17 mouse cellular contexts compared by ENCODE assay signal in the genomic region with DNA sequence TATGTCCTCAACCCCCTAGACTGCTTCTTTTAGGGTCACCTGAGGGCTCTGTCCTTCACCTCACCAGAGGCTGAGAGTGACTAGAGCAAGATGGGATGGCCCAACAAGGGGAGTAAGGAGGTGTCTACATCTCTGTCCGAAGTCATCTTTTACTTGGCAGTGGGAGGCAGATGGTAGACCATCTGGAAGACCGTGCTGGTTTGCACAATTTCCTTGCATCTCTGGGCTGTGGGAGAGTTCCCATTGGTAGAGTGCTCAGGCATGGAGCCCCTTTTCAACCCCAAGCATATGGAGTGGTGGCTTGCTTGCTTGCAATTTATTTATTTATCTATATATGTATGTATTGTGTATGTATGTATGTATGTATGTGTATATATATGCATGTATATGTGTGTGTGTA.
A peak's percentile ranks its signal among the peaks of the same experiment; 100 is the strongest.
DNase-seq lines count a peak whose midpoint lies in the region; ATAC-seq lines count a peak whose summit lies in the region.
"Had no signal": no experiment of that assay in that cellular context is flagged by ENCODE, and none has a peak within 500 bp of the region (broad histone marks: within the 10 kb centered on the region; RNA-seq: fewer than 3 reads in every experiment).

No protein-coding gene starts in this region.

- no peak overlapping the region for H3K9ac ChIP-seq in neural tube, embryonic 13.5 days
- 0 out of 2 replicates have a peak overlapping the region, but pooled peaks have one; percentile 59 for H3K9ac ChIP-seq in hindbrain, embryonic 13.5 days
- H3K9ac ChIP-seq in midbrain, embryonic 13.5 days (replicated peaks): peak overlapping the region; percentile 46; the same call in 1 of the 2 replicates
- H3K9ac ChIP-seq: liver, embryonic 12.5 days had no signal

- H3K4me1 ChIP-seq in neural tube, embryonic 13.5 days (replicated peaks): peaks cover 64% of the 10 kb centered on the region
- H3K4me1 ChIP-seq in hindbrain, embryonic 13.5 days (replicated peaks): peaks cover 62% of the 10 kb centered on the region
- H3K4me1 ChIP-seq in midbrain, embryonic 13.5 days (replicated peaks): peaks cover 66% of the 10 kb centered on the region

- H3K4me3 ChIP-seq in neural tube, embryonic 13.5 days: no peak overlapping the region
- no peak overlapping the region for H3K4me3 ChIP-seq in hindbrain, embryonic 13.5 days
- no peak overlapping the region for H3K4me3 ChIP-seq in midbrain, embryonic 13.5 days (replicated peaks)
- H3K4me3 ChIP-seq: heart, embryonic 10.5 days; liver, embryonic 12.5 days; megakaryocyte, embryonic 14.5 days had no signal

- 45% methylated on average over 2 of the region's 2 CpGs for WGBS in neural tube, embryonic 13.5 days
- 37% methylated on average over 2 of the region's 2 CpGs for WGBS in hindbrain, embryonic 13.5 days
- WGBS in midbrain, embryonic 13.5 days: 41% methylated on average over 2 of the region's 2 CpGs

- peak overlapping the region; percentile 62 for H3K27ac ChIP-seq in neural tube, embryonic 13.5 days (replicated peaks)
- H3K27ac ChIP-seq in hindbrain, embryonic 13.5 days: peak overlapping the region; percentile 89
- peak overlapping the region; percentile 92 for H3K27ac ChIP-seq in midbrain, embryonic 13.5 days
- H3K27ac ChIP-seq: heart, embryonic 10.5 days; liver, embryonic 12.5 days had no signal

- H3K9me3 ChIP-seq in neural tube, embryonic 13.5 days: no peaks in the 10 kb centered on the region
- no peaks in the 10 kb centered on the region for H3K9me3 ChIP-seq in hindbrain, embryonic 13.5 days
- no peaks in the 10 kb centered on the region for H3K9me3 ChIP-seq in midbrain, embryonic 13.5 days
- H3K9me3 ChIP-seq: heart, embryonic 10.5 days; liver, embryonic 12.5 days; megakaryocyte, embryonic 14.5 days had no signal

- H3K27me3 ChIP-seq in neural tube, embryonic 13.5 days: 0 out of 2 replicates have a peak, but pooled peaks cover 3% of the 10 kb centered on the region
- 0 out of 2 replicates have a peak, but pooled peaks cover 10% of the 10 kb centered on the region for H3K27me3 ChIP-seq in hindbrain, embryonic 13.5 days
- no peaks in the 10 kb centered on the region for H3K27me3 ChIP-seq in midbrain, embryonic 13.5 days
- H3K27me3 ChIP-seq: liver, embryonic 12.5 days had no signal

- no peak for ATAC-seq in neural tube, embryonic 13.5 days (ENCODE audit: low read depth)
- ATAC-seq in hindbrain, embryonic 13.5 days (ENCODE audit: low FRiP score): peak; percentile 27; the same call in 1 of the 2 replicates
- ATAC-seq in midbrain, embryonic 13.5 days: peak; percentile 10; the same call in 1 of the 2 replicates
- ATAC-seq: intestine, embryonic 16.5 days; liver, embryonic 12.5 days had no signal

- H3K36me3 ChIP-seq in neural tube, embryonic 13.5 days: 0 out of 2 replicates have a peak, but pooled peaks cover 7% of the 10 kb centered on the region
- no peaks in the 10 kb centered on the region for H3K36me3 ChIP-seq in hindbrain, embryonic 13.5 days
- no peaks in the 10 kb centered on the region for H3K36me3 ChIP-seq in midbrain, embryonic 13.5 days
- H3K36me3 ChIP-seq: G1E; heart, embryonic 10.5 days; liver, embryonic 12.5 days had no signal

- no peak for DNase-seq in neural tube, embryonic 10.5 days (ENCODE audit: extremely low spot score, low spot score)
- DNase-seq in embryo, embryonic 10 days (ENCODE audit: low spot score): no peak
- no peak for DNase-seq in cerebellum, adult 18-20 months
- no peak for DNase-seq in frontal cortex, postnatal 10 days (ENCODE audit: low spot score in 2 of 2)
- DNase-seq: adrenal gland, postnatal 10 days; cerebellum, adult 9-11 months; gastrocnemius, postnatal 14 days; right cerebral cortex, postnatal 4 days; thymus, adult 18-20 months had no signal

- no peak overlapping the region for H3K4me2 ChIP-seq in neural tube, embryonic 13.5 days
- no peak overlapping the region for H3K4me2 ChIP-seq in hindbrain, embryonic 13.5 days
- H3K4me2 ChIP-seq in midbrain, embryonic 13.5 days (replicated peaks): peak overlapping the region; percentile 37
- H3K4me2 ChIP-seq: liver, embryonic 12.5 days had no signal
